In genomic region chr16:18411026-18411649, GRCm38 (mm10) we compare ENCODE assay signal across 10 mouse cellular contexts. TPM values are rescaled to one million over a fixed set of nuclear protein-coding genes. Genes with fewer than 3 reads are reported as not detected.
A peak's percentile ranks its signal among the peaks of the same experiment; 100 is the strongest.
DNase-seq lines count a peak whose midpoint lies in the region; ATAC-seq and TF ChIP-seq lines count a peak whose summit lies in the region.
"Had no signal": no experiment of that assay in that cellular context is flagged by ENCODE, and none has a peak within 500 bp of the region (broad histone marks: within the 10 kb centered on the region; RNA-seq: fewer than 3 reads in every experiment).

No protein-coding gene starts in this region.

- H3K36me3 ChIP-seq in hindbrain, postnatal 0 days (ENCODE audit: insufficient read depth, low read length), result 0 out of 2 replicates have a peak, but pooled peaks cover 4% of the 10 kb centered on the region
- H3K36me3 ChIP-seq in midbrain, embryonic 12.5 days, result peaks cover 55% of the 10 kb centered on the region

- no peaks in the 10 kb centered on the region for H3K27me3 ChIP-seq in hindbrain, postnatal 0 days (ENCODE audit: insufficient read depth, low read length)
- H3K27me3 ChIP-seq in midbrain, embryonic 12.5 days, result no peaks in the 10 kb centered on the region
- H3K27me3 ChIP-seq: CH12.LX; lung, embryonic 15.5 days had no signal

- TF ChIP-seq CTCF in brain, embryonic 14.5 days (IDR thresholded peaks at IDR 0.05; ENCODE audit: borderline replicate concordance, extremely low read depth, insufficient read depth, insufficient read length), result no peak
- no peak for TF ChIP-seq CTCF in hindbrain, postnatal 0 days (IDR thresholded peaks at IDR 0.05; ENCODE audit: low read depth)

- no peak overlapping the region for H3K4me2 ChIP-seq in hindbrain, postnatal 0 days (ENCODE audit: low read depth, low read length)
- H3K4me2 ChIP-seq in midbrain, embryonic 12.5 days (replicated peaks), result 0 out of 2 replicates have a peak overlapping the region, but pooled peaks have one; percentile 4
- H3K4me2 ChIP-seq: lung, embryonic 15.5 days had no signal

- peak; percentile 7; the same call in 1 of the 2 replicates for ATAC-seq in hindbrain, postnatal 0 days
- ATAC-seq in midbrain, embryonic 12.5 days (ENCODE audit: low FRiP score, low read depth), result peak; percentile 13; the same call in 1 of the 2 replicates
- no peak for ATAC-seq in granulocyte monocyte progenitor cell, adult 5-6 weeks (replicated peaks; ENCODE audit: poor library complexity, severe bottlenecking)

- intact Hi-C loops in heart, postnatal 25 days (cut with DNase I), result loop anchor here (10.0 kb wide), 1 partner anchor 126 kb away; the partner anchor contains the start of gene Dgcr8

- peaks cover 12% of the 10 kb centered on the region for H3K4me1 ChIP-seq in hindbrain, postnatal 0 days (ENCODE audit: insufficient read depth, low read length)
- H3K4me1 ChIP-seq in midbrain, embryonic 12.5 days, result peaks cover 19% of the 10 kb centered on the region

- H3K4me3 ChIP-seq in hindbrain, postnatal 0 days (ENCODE audit: low read length), result no peak overlapping the region
- no peak overlapping the region for H3K4me3 ChIP-seq in midbrain, embryonic 12.5 days
- H3K4me3 ChIP-seq: lung, embryonic 15.5 days had no signal

- peak; percentile 94 for DNase-seq in heart, adult 11 months
- no peak for DNase-seq in heart, postnatal 25 days (ENCODE audit: low spot score)
- peak; percentile 66 for DNase-seq in brain, embryonic 14.5 days (ENCODE audit: low read depth)
- DNase-seq in hindbrain, postnatal 0 days (ENCODE audit: low spot score), result peak; percentile 62
- DNase-seq in urinary bladder, postnatal 10 days (ENCODE audit: low spot score), result no peak
- no peak for DNase-seq in embryo, embryonic 10.5 days (ENCODE audit: low spot score)

- no peaks in the 10 kb centered on the region for H3K9me3 ChIP-seq in hindbrain, postnatal 0 days (ENCODE audit: low read length)
- no peaks in the 10 kb centered on the region for H3K9me3 ChIP-seq in midbrain, embryonic 12.5 days
- H3K9me3 ChIP-seq: lung, embryonic 15.5 days had no signal

- peak overlapping the region; percentile 22; the same call in 1 of the 2 replicates for H3K27ac ChIP-seq in hindbrain, postnatal 0 days
- H3K27ac ChIP-seq in midbrain, embryonic 12.5 days (replicated peaks), result peak overlapping the region; percentile 49
- H3K27ac ChIP-seq: lung, embryonic 15.5 days had no signal

- H3K9ac ChIP-seq in hindbrain, postnatal 0 days (replicated peaks; ENCODE audit: low read length), result no peak overlapping the region
- no peak overlapping the region for H3K9ac ChIP-seq in midbrain, embryonic 12.5 days (replicated peaks)
- H3K9ac ChIP-seq: lung, embryonic 15.5 days had no signal

- 43% methylated on average over 13 of the region's 13 CpGs for WGBS in hindbrain, postnatal 0 days
- 44% methylated on average over 13 of the region's 13 CpGs for WGBS in midbrain, embryonic 12.5 days

- TF ChIP-seq POLR2A in brain, embryonic 14.5 days (IDR thresholded peaks at IDR 0.05; ENCODE audit: borderline replicate concordance, extremely low read depth, insufficient read depth, insufficient read length, poor library complexity, severe bottlenecking), result no peak

RNA-seq across cellular contexts. Expression of gene Txnrd2, which starts 15.0 kb away (rescaled TPM):
- 10 to 100 TPM; 36.1 to 38.2 TPM for total RNA-seq in heart, postnatal 25 days (2021)
- polyA plus RNA-seq in brain, embryonic 14.5 days (2012; rRNA removed), result 18.5 and 19.5 TPM in 2 replicates
- 17.9 and 23.1 TPM in 2 replicates for total RNA-seq in hindbrain, postnatal 0 days (2014; rRNA removed)
- 37.6 and 41.8 TPM in 2 replicates for polyA plus RNA-seq in hindbrain, postnatal 0 days (2015; fragmentation: Nextera tagmentation; extraction: Ambion mirVana)
- 22.5 and 23.8 TPM in 2 replicates for polyA plus RNA-seq in midbrain, embryonic 12.5 days (2016; fragmentation: Nextera tagmentation; extraction: Ambion mirVana)
- 13.1 and 28.8 TPM in 2 replicates for total RNA-seq in granulocyte monocyte progenitor cell, adult 5-6 weeks (2014; fragmentation: Nextera tagmentation)
- 8.8 and 9.7 TPM in 2 replicates for total RNA-seq in granulocyte monocyte progenitor cell, adult 5-6 weeks (2017)

RNA-seq across cellular contexts. Expression of gene Comt, which starts 15.5 kb away (rescaled TPM):
- total RNA-seq in heart, postnatal 25 days (2021), result 100 to 1,000 TPM; 112 TPM
- polyA plus RNA-seq in brain, embryonic 14.5 days (2012; rRNA removed), result 72.8 and 73.8 TPM in 2 replicates
- 82.8 and 88.9 TPM in 2 replicates for total RNA-seq in hindbrain, postnatal 0 days (2014; rRNA removed)
- polyA plus RNA-seq in hindbrain, postnatal 0 days (2015; fragmentation: Nextera tagmentation; extraction: Ambion mirVana), result 94.3 and 102 TPM in 2 replicates
- 54.9 and 60.1 TPM in 2 replicates for polyA plus RNA-seq in midbrain, embryonic 12.5 days (2016; fragmentation: Nextera tagmentation; extraction: Ambion mirVana)
- 40.4 and 48.4 TPM in 2 replicates for total RNA-seq in granulocyte monocyte progenitor cell, adult 5-6 weeks (2014; fragmentation: Nextera tagmentation)
- total RNA-seq in granulocyte monocyte progenitor cell, adult 5-6 weeks (2017), result 34.1 and 34.6 TPM in 2 replicates

Comparison
In these comparisons a context has a peak if more than half of its experiments do, and no peak if none do; other contexts are left out.
1. DNase-seq: peak in heart, adult 11 months (single experiment), brain, embryonic 14.5 days (single experiment) and hindbrain, postnatal 0 days (single experiment); none in heart, postnatal 25 days (single experiment), urinary bladder, postnatal 10 days (single experiment) and embryo, embryonic 10.5 days (single experiment).